ENCODE assay signal across 24 mouse cellular contexts in the genomic region with DNA sequence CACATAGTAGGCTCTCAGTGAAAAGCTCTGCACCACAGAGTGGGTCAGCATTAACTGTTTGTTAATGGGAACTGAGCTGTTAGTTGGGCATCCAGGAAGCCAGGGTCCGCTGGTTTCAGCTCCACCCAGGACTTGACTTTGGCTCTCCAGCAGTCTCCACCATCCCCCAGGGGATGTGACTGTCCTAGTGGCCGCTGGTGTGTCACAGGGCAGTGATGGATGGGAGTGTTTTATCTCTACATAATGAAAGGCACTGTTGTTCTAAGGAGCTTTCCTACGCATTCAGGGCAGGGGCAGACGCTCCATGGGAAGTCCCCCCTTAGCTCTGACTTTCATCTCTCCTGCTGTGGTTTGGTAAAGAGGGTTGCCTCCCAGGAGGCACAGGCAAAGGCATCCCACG.
A peak's percentile ranks its signal among the peaks of the same experiment; 100 is the strongest.
DNase-seq lines count a peak whose midpoint lies in the region; ATAC-seq and TF ChIP-seq lines count a peak whose summit lies in the region.
"Had no signal": no experiment of that assay in that cellular context is flagged by ENCODE, and none has a peak within 500 bp of the region (broad histone marks: within the 10 kb centered on the region; RNA-seq: fewer than 3 reads in every experiment).

No protein-coding gene starts in this region.

- no peaks in the 10 kb centered on the region for H3K9me3 ChIP-seq in neural tube, embryonic 15.5 days (replicated peaks)
- no peaks in the 10 kb centered on the region for H3K9me3 ChIP-seq in midbrain, embryonic 13.5 days
- no peaks in the 10 kb centered on the region for H3K9me3 ChIP-seq in liver, embryonic 11.5 days (ENCODE audit: control insufficient read depth, low read length)
- H3K9me3 ChIP-seq: forebrain, embryonic 15.5 days; heart, embryonic 10.5 days had no signal

- WGBS in neural tube, embryonic 15.5 days: 8% methylated on average over 5 of the region's 5 CpGs
- WGBS in midbrain, embryonic 13.5 days: 3% methylated on average over 5 of the region's 5 CpGs
- WGBS in cerebellum, adult 2 months: 72% methylated on average over 5 of the region's 5 CpGs
- WGBS in liver, embryonic 11.5 days: 6% methylated on average over 5 of the region's 5 CpGs

- no peaks in the 10 kb centered on the region for H3K36me3 ChIP-seq in neural tube, embryonic 15.5 days
- H3K36me3 ChIP-seq in midbrain, embryonic 13.5 days: no peaks in the 10 kb centered on the region
- no peaks in the 10 kb centered on the region for H3K36me3 ChIP-seq in liver, embryonic 11.5 days (ENCODE audit: control insufficient read depth, insufficient read depth, low read length)
- H3K36me3 ChIP-seq: forebrain, embryonic 15.5 days; heart, embryonic 10.5 days had no signal

- H3K9ac ChIP-seq in neural tube, embryonic 15.5 days (replicated peaks): no peak overlapping the region
- peak overlapping the region; percentile 32; the same call in 1 of the 2 replicates for H3K9ac ChIP-seq in midbrain, embryonic 13.5 days (replicated peaks)
- H3K9ac ChIP-seq in liver, embryonic 11.5 days (ENCODE audit: low read depth, low read length): no peak overlapping the region
- H3K9ac ChIP-seq: forebrain, embryonic 15.5 days; liver, postnatal 0 days had no signal

- no peak for ATAC-seq in neural tube, embryonic 15.5 days (ENCODE audit: low FRiP score)
- ATAC-seq in midbrain, embryonic 13.5 days: no peak
- no peak for ATAC-seq in liver, embryonic 11.5 days (replicated peaks; ENCODE audit: low FRiP score)
- ATAC-seq: forebrain, embryonic 15.5 days; liver, postnatal 0 days; Patski had no signal

- no peak overlapping the region for H3K27ac ChIP-seq in neural tube, embryonic 15.5 days (replicated peaks)
- peak overlapping the region; percentile 51; the same call in 1 of the 2 replicates for H3K27ac ChIP-seq in midbrain, embryonic 13.5 days
- no peak overlapping the region for H3K27ac ChIP-seq in cerebellum, adult 2 months (ENCODE audit: insufficient read depth, low read length)
- no peak overlapping the region for H3K27ac ChIP-seq in liver, embryonic 11.5 days (ENCODE audit: low read depth, low read length)
- H3K27ac ChIP-seq: forebrain, embryonic 15.5 days; heart, embryonic 10.5 days; left cerebral cortex, adult 2 months; stomach, postnatal 0 days had no signal

- H3K27me3 ChIP-seq in neural tube, embryonic 15.5 days (replicated peaks): no peaks in the 10 kb centered on the region
- 0 out of 2 replicates have a peak, but pooled peaks cover 3% of the 10 kb centered on the region for H3K27me3 ChIP-seq in midbrain, embryonic 13.5 days
- H3K27me3 ChIP-seq in cerebellum, adult 2 months (ENCODE audit: control insufficient read depth, insufficient read depth, low read length): no peaks in the 10 kb centered on the region
- H3K27me3 ChIP-seq in liver, embryonic 11.5 days (replicated peaks; ENCODE audit: control insufficient read depth, insufficient read depth, low read length): no peaks in the 10 kb centered on the region
- H3K27me3 ChIP-seq: forebrain, embryonic 15.5 days had no signal

- no peak overlapping the region for H3K4me3 ChIP-seq in neural tube, embryonic 15.5 days (replicated peaks)
- H3K4me3 ChIP-seq in midbrain, embryonic 13.5 days (replicated peaks): no peak overlapping the region
- H3K4me3 ChIP-seq in cerebellum, adult 2 months (replicated peaks; ENCODE audit: insufficient read depth, low read depth, low read length): no peak overlapping the region
- H3K4me3 ChIP-seq in liver, embryonic 11.5 days (ENCODE audit: low read depth, low read length): no peak overlapping the region
- H3K4me3 ChIP-seq: forebrain, embryonic 15.5 days; heart, embryonic 10.5 days; left cerebral cortex, adult 2 months; myocyte had no signal

- TF ChIP-seq POLR2A in cerebellum, adult 2 months (IDR thresholded peaks at IDR 0.05; ENCODE audit: borderline replicate concordance, insufficient read depth, low read length): no peak

- no peak overlapping the region for H3K4me2 ChIP-seq in neural tube, embryonic 15.5 days
- H3K4me2 ChIP-seq in midbrain, embryonic 13.5 days (replicated peaks): no peak overlapping the region
- no peak overlapping the region for H3K4me2 ChIP-seq in liver, embryonic 11.5 days
- H3K4me2 ChIP-seq: forebrain, embryonic 15.5 days had no signal

- no peak for TF ChIP-seq CTCF in cerebellum, adult 2 months (IDR thresholded peaks at IDR 0.05; ENCODE audit: borderline replicate concordance, insufficient read depth, low read depth, low read length)

- H3K4me1 ChIP-seq in neural tube, embryonic 15.5 days: peaks cover 29% of the 10 kb centered on the region
- peaks cover 37% of the 10 kb centered on the region for H3K4me1 ChIP-seq in midbrain, embryonic 13.5 days (replicated peaks)
- H3K4me1 ChIP-seq in cerebellum, adult 2 months (ENCODE audit: control insufficient read depth, insufficient read depth, low read length): peaks cover 34% of the 10 kb centered on the region
- H3K4me1 ChIP-seq in liver, embryonic 11.5 days (replicated peaks; ENCODE audit: control insufficient read depth, insufficient read depth, low read length): no peaks in the 10 kb centered on the region

- peak; percentile 34 for DNase-seq in adrenal gland, postnatal 14 days
- no peak for DNase-seq in adrenal gland, adult 8-10 months
- DNase-seq in neural tube, embryonic 10.5 days (ENCODE audit: extremely low spot score, low spot score): peak; percentile 33
- DNase-seq in cerebellum, adult 2 months: no peak
- DNase-seq in liver, embryonic 11.5 days (ENCODE audit: low spot score): no peak
- no peak for DNase-seq in thymus, adult 18-20 months
- DNase-seq: adrenal gland, postnatal 36 days; cerebellum, adult 8-10 months; kidney, adult 18-20 months; kidney, postnatal 36 days; layer of hippocampus, adult 9-11 months; left cerebral cortex, postnatal 4 days; liver; liver, postnatal 0 days; lung, postnatal 10 days; right cerebral cortex, postnatal 4 days had no signal

Comparison
In these comparisons a context has a peak if more than half of its experiments do, and no peak if none do; other contexts are left out.
1. DNase-seq: peak in adrenal gland, postnatal 14 days (single experiment) and neural tube, embryonic 10.5 days (single experiment); none in adrenal gland, adult 8-10 months (single experiment), cerebellum, adult 2 months (0 of 2), liver, embryonic 11.5 days (single experiment) and thymus, adult 18-20 months (0 of 2).